Mouse (Mus musculus) MN1 (cell line): ENCODE measurements around the gene Fam198b.

Source experiments
- DNase-seq: peaks from one replicate; pipeline ENCODE4 v3.0.0-alpha.2; 2016; ENCODE audit warnings: low spot score

The Fam198b gene

GRCm38 (mm10) chr3:79885686-79886356 is 1.5 kb downstream of the Fam198b start:
- DNase-seq: no peak

- DNase-seq: no peak
These were observed 2.2 kb downstream of the Fam198b start for GRCm38 (mm10) chr3:79886357-79887091.

DNA sequence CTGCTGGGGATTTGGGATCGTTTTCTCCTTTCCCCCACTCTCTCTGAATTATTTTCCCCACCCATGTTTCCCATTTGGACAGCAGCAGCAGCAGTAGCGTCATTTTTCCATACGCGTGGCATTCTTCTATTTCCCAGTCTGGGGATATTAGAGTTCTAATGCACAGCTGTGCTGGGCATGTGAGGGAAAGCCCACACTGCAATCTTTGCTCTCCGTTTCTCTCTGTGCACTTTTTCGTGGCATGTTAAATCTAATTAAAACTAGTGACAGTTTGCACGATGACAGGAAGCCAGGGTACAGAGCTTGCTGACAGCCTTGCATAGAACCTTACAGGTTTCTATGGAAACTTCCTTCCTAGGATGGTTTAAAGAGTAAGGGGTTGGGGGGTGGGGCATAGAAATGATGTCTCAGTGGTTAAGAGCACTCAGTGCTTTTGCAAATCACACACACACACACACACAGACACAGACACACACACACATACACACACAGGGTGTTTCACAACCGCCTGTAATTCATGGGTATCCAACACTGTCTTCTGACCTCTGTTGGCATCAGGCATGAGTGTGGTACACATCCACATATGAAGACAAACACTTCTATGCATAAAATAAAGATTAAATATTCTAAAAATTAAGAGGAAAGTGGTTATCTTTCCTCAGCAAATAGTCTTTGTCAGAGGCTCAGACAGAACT is 3.0 kb downstream of the Fam198b start:
- no peak for DNase-seq

DNA sequence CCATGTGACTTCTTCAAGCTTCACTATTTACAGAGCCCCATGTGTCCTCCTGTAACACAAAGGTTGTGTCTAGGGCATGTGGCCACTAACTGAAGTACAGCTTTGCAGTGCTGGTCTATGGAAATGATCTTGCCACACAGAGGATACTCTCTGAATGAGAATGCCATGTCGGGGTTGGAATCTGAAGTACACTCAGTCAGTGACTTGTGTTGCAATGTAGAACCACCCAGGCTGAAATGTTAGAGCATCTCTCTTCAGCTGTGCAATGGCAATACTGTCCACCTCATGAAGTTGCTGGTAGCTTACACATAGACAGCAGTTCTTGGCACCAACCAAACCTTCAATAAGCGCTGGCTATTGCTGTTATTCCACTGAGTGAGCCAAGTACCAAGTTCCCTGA is 3.6 kb downstream of the Fam198b start:
- no peak for DNase-seq

- DNase-seq: no peak
These were observed 13.4 kb downstream of the Fam198b start for GRCm38 (mm10) chr3:79897534-79898370.

DNA sequence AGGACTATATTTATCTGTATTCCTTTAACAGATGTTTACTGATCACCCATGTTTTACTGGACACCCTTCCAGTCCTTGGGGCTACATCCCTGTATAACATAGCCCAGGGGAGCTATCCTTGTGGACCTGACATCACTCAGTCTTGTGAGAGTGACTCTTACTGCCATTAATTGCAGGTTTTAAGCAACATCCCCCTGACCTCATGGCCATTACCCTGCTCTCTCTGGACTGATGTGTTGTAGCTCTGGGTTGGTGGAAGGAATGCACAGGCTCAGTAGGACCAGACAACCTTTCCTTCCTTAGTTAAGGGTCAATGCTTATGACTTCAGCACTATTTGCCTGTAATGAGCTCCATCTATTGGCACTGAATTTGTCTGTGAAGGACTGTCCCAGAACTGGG is 14.2 kb downstream of the Fam198b start:
- no peak for DNase-seq

DNA sequence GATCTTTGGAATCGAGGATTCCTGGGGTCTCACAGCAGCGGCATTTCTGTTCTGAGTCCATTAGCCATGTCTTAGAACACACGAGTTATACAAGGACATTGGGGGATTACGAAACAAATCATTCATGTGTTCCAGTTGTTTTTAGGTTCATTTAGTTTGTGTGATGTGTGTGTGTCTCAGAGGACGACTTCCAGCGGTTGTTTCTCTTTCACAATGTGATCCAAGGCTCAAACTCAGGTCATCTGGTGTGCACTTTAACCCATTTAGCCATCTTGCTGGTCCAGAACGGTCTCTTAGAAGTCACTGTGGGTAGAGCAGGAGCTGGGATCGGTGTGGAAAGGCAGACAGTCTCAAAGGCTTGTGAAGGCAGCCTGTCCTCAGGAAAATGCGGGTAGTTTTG is 15.6 kb downstream of the Fam198b start:
- no peak for DNase-seq

DNA sequence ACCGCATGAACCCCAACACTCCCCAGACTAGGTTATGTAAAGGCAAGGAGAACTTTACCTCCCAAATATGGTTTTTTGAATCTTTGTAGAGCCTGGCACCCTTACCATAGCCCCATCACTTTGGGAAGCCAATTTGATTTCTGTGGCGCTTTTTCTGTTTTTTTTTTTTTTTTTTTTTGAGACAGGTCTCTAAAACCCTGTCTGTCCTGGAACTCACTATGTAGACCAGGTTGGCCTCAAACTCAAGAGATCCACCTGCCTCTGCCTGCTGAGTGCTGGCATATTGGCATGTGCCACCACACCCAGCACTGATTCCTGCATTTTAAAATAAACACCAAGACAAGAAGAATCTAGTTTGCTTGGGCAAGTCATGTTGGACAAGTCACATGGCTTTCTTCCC is 16.2 kb downstream of the Fam198b start:
- no peak for DNase-seq

- DNase-seq: no peak
These were observed 17.0 kb downstream of the Fam198b start for GRCm38 (mm10) chr3:79901321-79901720.

DNA sequence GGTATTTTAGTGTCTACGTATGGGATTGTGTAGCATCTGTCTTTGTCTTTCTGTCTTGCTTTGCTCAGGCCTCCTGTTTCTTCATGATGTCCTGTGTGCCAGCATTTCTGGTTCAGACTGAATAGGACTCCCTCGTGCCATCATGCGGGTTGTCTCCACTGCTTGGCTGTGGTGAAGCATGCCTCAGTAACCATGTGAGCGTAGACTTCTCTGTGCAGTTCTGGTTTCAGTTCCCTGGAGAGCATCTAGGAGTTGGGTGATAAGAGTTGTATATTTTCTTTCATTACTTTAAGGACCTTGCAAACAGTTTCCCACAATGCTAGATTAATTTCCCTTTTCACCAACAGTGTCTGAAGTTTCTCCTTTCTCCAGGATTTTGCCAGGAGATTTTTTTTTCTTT is 17.4 kb downstream of the Fam198b start:
- DNase-seq: no peak

GRCm38 (mm10) chr3:79903803-79904202 is 19.5 kb downstream of the Fam198b start:
- DNase-seq: no peak

- DNase-seq: no peak
These were observed 20.0 kb downstream of the Fam198b start for GRCm38 (mm10) chr3:79904238-79904757.

- no peak for DNase-seq
These were observed 21.1 kb downstream of the Fam198b start for GRCm38 (mm10) chr3:79905397-79905796.

GRCm38 (mm10) chr3:79906250-79907045 is 22.1 kb downstream of the Fam198b start:
- DNase-seq: no peak

DNA sequence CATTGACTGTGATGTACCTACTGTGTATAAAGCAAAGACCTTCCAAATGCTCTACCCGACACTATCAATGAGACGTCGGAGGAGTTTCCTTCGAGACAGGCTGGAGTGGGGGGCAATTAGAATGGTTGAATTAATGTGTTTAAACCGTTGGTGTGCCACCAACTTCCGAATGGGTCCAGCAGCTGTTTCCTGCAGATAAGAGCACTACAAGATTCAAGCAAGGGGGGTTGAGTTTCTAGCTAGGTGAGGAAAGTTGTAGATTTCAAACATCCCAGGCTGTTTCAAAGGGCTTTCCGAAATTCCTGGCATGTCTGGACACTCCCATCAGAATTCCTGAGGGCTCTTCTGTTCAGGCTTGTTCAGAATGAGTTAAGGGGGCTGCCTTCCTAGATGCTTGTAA is 22.9 kb downstream of the Fam198b start:
- no peak for DNase-seq

GRCm38 (mm10) chr3:79910375-79911141 is 26.2 kb downstream of the Fam198b start:
- no peak for DNase-seq

DNA sequence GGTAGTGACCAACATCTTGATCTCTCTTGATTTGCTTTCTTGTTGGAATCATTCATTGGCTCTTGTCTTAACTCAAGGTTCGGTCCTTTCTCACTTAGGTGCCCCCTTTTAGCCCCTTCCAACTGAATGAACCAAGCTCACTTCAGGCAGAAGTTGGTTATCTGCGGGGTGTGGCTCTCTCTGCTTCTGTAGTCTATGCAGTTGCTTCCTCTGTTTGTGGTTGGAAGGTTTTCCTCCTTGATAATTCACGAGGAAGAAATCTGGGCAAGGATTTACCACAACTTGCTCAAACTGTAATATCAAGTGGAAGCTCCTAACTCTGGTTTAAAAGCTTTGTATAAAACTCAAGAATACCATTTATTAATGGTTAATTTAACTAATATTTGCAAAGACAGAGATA is 26.8 kb downstream of the Fam198b start:
- no peak for DNase-seq

DNA sequence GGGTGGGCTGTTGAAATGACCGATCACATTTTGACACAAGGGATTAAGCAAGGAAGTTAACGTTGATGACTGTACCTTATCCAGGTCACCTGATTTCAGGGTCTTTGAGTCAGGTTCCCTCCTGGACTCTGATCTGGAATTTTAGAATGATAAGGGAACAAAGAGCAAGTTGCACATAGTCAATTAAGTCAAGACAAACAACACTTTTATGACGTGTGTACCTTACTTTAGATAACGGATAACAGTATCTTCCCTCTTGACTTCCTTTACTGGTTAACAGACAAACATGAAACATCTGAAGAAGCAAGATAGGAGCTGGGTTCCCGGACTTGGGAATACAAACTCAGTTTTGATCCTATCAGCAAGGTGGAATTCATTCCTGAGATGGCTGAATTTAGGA is 29.7 kb downstream of the Fam198b start:
- DNase-seq: no peak

- DNase-seq: no peak
These were observed 31.9 kb downstream of the Fam198b start for GRCm38 (mm10) chr3:79916185-79916584.

DNA sequence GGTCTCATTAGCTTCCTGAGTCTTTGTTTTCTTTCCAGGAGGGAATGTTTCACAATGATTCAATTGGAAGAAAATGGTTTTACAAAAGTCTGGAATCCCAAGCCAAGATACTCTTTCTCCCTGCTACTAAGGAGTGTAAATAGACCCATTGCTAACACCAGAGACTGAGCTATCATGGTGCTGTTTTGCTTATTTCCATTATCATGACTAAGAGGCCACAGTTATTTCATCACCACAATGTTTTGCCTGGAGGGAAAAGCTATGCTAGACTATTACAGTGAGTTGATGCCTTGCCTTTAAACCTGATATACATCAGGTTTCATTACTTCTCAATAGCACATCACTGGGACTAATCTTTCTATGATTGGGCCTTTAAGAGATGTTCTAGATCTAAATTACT is 34.4 kb downstream of the Fam198b start:
- DNase-seq: no peak
